Mouse (Mus musculus) small intestine, adult 2 months (tissue): Measurements from ENCODE around the gene Hipk2. TPM values are rescaled to one million over a fixed set of nuclear protein-coding genes. Genes with fewer than 3 reads are reported as not detected.

Experiments
- H3K27ac ChIP-seq: fragments of 200-500 bp; 2 replicates; pipeline ENCODE4 v1.5.1; 2012; ENCODE audit warnings: low read depth, low read length, control low read depth, inconsistent platforms; ENCODE audit not compliant: insufficient read depth
- H3K27me3 ChIP-seq: fragments of 200-500 bp; 2 replicates; pipeline ENCODE4 v1.6.1; 2012; ENCODE audit warnings: mild to moderate bottlenecking, moderate library complexity, low read length, inconsistent platforms; ENCODE audit not compliant: control insufficient read depth, insufficient read depth
- H3K36me3 ChIP-seq: fragments of 200-500 bp; 2 replicates; pipeline ENCODE4 v1.6.1; 2012; ENCODE audit warnings: mild to moderate bottlenecking, low read length, control low read depth, inconsistent platforms; ENCODE audit not compliant: control insufficient read depth, insufficient read depth
- H3K4me1 ChIP-seq: fragments of 200-500 bp; 2 replicates; pipeline ENCODE4 v1.6.1; 2012; ENCODE audit warnings: low read length, inconsistent platforms, mixed read lengths; ENCODE audit not compliant: control insufficient read depth, insufficient read depth, insufficient read length
- H3K4me3 ChIP-seq: fragments of 200-500 bp; 2 replicates; pipeline ENCODE4 v1.5.1; 2012; ENCODE audit warnings: low read depth, mild to moderate bottlenecking, control low read depth, inconsistent platforms, low read length, moderate library complexity
- CTCF ChIP-seq: fragments of 200-500 bp; IDR thresholded peaks from 2 replicates; pipeline ENCODE4 v1.5.1; 2012; ENCODE audit warnings: low read depth, mild to moderate bottlenecking, control low read depth, inconsistent platforms, low read length, moderate library complexity, mixed read lengths; ENCODE audit not compliant: insufficient replicate concordance, insufficient read length; ENCODE audit errors: extremely low read depth
- POLR2A ChIP-seq: fragments of 200-500 bp; IDR thresholded peaks from 2 replicates; pipeline ENCODE4 v1.6.1; 2012; ENCODE audit warnings: low read depth, mild to moderate bottlenecking, control low read depth, inconsistent platforms, low read length, moderate library complexity
- WGBS: fragments of 180-500 bp; shearing (Covaris S2); methylation state at CpG from one replicate; pipeline ENCODE4 v1.1.7; 2018; 5-methylcytosine and 5-hydroxymethylcytosine counted together
- polyA plus RNA-seq: library from polyadenylated mRNA; depleted of rRNA; stranded (reverse); fragments of >200 nt; gene quantifications from 2 replicates; pipeline ENCODE4 v1.2.3, GENCODE M21; 2012

Hipk2 gene
- polyA plus RNA-seq, 1 experiment, result 74.7 TPM

GRCm38 (mm10) chr6:38841551-38841950, 34.4 kb downstream of the Hipk2 start:
- H3K4me1 ChIP-seq, result peaks cover 9% of the 10 kb centered on the region
- 73% methylated on average over 3 of the region's 3 CpGs for WGBS
- TF ChIP-seq POLR2A (no peak), CTCF (no peak)

GRCm38 (mm10) chr6:38840780-38841179, 35.2 kb downstream of the Hipk2 start:
- Histone ChIP-seq H3K36me3 (peaks cover 2% of the 10 kb centered on the region; the same call in 1 of the 2 replicates), H3K27me3 (no peaks in the 10 kb centered on the region), H3K4me1 (peaks cover 7% of the 10 kb centered on the region), H3K27ac (no peak overlapping the region), H3K4me3 (no peak overlapping the region)
- 54% methylated on average over 1 of the region's 1 CpGs for WGBS
- TF ChIP-seq POLR2A (no peak), CTCF (no peak)

More at GRCm38 (mm10) chr6:38841551-38841950, 34.4 kb downstream of the Hipk2 start:
- H3K27me3 ChIP-seq, result no peaks in the 10 kb centered on the region
- peaks cover 2% of the 10 kb centered on the region; the same call in 1 of the 2 replicates for H3K36me3 ChIP-seq
- no peak overlapping the region for H3K27ac ChIP-seq
- no peak overlapping the region for H3K4me3 ChIP-seq

- TF ChIP-seq POLR2A, result no peak
- no peak for TF ChIP-seq CTCF
- Histone ChIP-seq H3K36me3 (peaks cover 2% of the 10 kb centered on the region; the same call in 1 of the 2 replicates), H3K4me1 (peaks cover 5% of the 10 kb centered on the region), H3K27ac (no peak overlapping the region), H3K4me3 (no peak overlapping the region), H3K27me3 (no peaks in the 10 kb centered on the region)
- 63% methylated on average over 2 of the region's 2 CpGs for WGBS
Measured at GRCm38 (mm10) chr6:38840380-38840779, 35.6 kb downstream of the Hipk2 start.

GRCm38 (mm10) chr6:38839891-38840290, 36.1 kb downstream of the Hipk2 start:
- H3K4me1 ChIP-seq, result peaks cover 3% of the 10 kb centered on the region
- TF ChIP-seq CTCF (no peak), POLR2A (no peak)
- peaks cover 2% of the 10 kb centered on the region; the same call in 1 of the 2 replicates for H3K36me3 ChIP-seq
- H3K27me3 ChIP-seq, result no peaks in the 10 kb centered on the region
- H3K27ac ChIP-seq, result no peak overlapping the region
- whole genome bisulfite sequencing, result 72% methylated on average over 4 of the region's 4 CpGs
- H3K4me3 ChIP-seq, result no peak overlapping the region

GRCm38 (mm10) chr6:38838061-38838460, 37.9 kb downstream of the Hipk2 start:
- H3K27ac ChIP-seq, result no peak overlapping the region
- no peak overlapping the region for H3K4me3 ChIP-seq
- WGBS, result 82% methylated on average over 4 of the region's 4 CpGs
- no peak for TF ChIP-seq POLR2A
- TF ChIP-seq CTCF, result no peak
- H3K36me3 ChIP-seq, result peaks cover 5% of the 10 kb centered on the region; the same call in 1 of the 2 replicates
- H3K4me1 ChIP-seq, result peaks cover 3% of the 10 kb centered on the region; the same call in 1 of the 2 replicates
- H3K27me3 ChIP-seq, result no peaks in the 10 kb centered on the region

GRCm38 (mm10) chr6:38835217-38835616, 40.7 kb downstream of the Hipk2 start:
- Histone ChIP-seq H3K4me1 (peaks cover 4% of the 10 kb centered on the region; the same call in 1 of the 2 replicates), H3K4me3 (no peak overlapping the region), H3K27me3 (no peaks in the 10 kb centered on the region), H3K27ac (no peak overlapping the region), H3K36me3 (peaks cover 5% of the 10 kb centered on the region; the same call in 1 of the 2 replicates)
- 29% methylated on average over 1 of the region's 1 CpGs for WGBS
- TF ChIP-seq POLR2A (no peak), CTCF (no peak)

GRCm38 (mm10) chr6:38834727-38835126, 41.2 kb downstream of the Hipk2 start:
- Histone ChIP-seq H3K36me3 (peaks cover 5% of the 10 kb centered on the region; the same call in 1 of the 2 replicates), H3K27ac (no peak overlapping the region), H3K27me3 (no peaks in the 10 kb centered on the region), H3K4me1 (peaks cover 4% of the 10 kb centered on the region; the same call in 1 of the 2 replicates), H3K4me3 (no peak overlapping the region)
- WGBS, result 91% methylated on average over 2 of the region's 2 CpGs
- TF ChIP-seq POLR2A, result no peak
- TF ChIP-seq CTCF, result no peak

GRCm38 (mm10) chr6:38833721-38834120, 42.2 kb downstream of the Hipk2 start:
- WGBS, result 86% methylated on average over 3 of the region's 3 CpGs
- Histone ChIP-seq H3K4me1 (peaks cover 5% of the 10 kb centered on the region; the same call in 1 of the 2 replicates), H3K4me3 (no peak overlapping the region), H3K36me3 (peaks cover 5% of the 10 kb centered on the region; the same call in 1 of the 2 replicates), H3K27ac (no peak overlapping the region), H3K27me3 (no peaks in the 10 kb centered on the region)
- no peak for TF ChIP-seq POLR2A
- TF ChIP-seq CTCF, result no peak
